Mouse (Mus musculus): ENCODE measurements around the gene Serpinb5. TPM values are rescaled to one million over a fixed set of nuclear protein-coding genes. Genes with fewer than 3 reads are reported as not detected.

Serpinb5 gene
- 5.4 TPM for polyA plus RNA-seq (2014; fragmentation: Illumina TruSeq; extraction: RNeasy Lipid Tissue Mini Kit (QIAGEN cat#74804); ENCODE audit: low read depth, low replicate concordance)

GRCm38 (mm10) chr1:106860847-106861246 lies at the start of gene Serpinb5:
TSS of gene Serpinb5 (plus strand) at chr1:106861173.

Other genes starting within 250 kb of the Serpinb5 start
- 7.1 TPM for gene Bcl2, start 146.9 kb upstream of the Serpinb5 start, polyA plus RNA-seq (2014; fragmentation: Illumina TruSeq; extraction: RNeasy Lipid Tissue Mini Kit (QIAGEN cat#74804); ENCODE audit: low read depth, low replicate concordance)
- gene Kdsr, start 101.4 kb upstream of the Serpinb5 start, polyA plus RNA-seq (2014; fragmentation: Illumina TruSeq; extraction: RNeasy Lipid Tissue Mini Kit (QIAGEN cat#74804); ENCODE audit: low read depth, low replicate concordance), result 24.2 TPM
- 48.2 TPM for gene Vps4b, start 64.4 kb upstream of the Serpinb5 start, polyA plus RNA-seq (2014; fragmentation: Illumina TruSeq; extraction: RNeasy Lipid Tissue Mini Kit (QIAGEN cat#74804); ENCODE audit: low read depth, low replicate concordance)
- gene Serpinb12, start 73.3 kb downstream of the Serpinb5 start, polyA plus RNA-seq (2014; fragmentation: Illumina TruSeq; extraction: RNeasy Lipid Tissue Mini Kit (QIAGEN cat#74804); ENCODE audit: low read depth, low replicate concordance), result 1.7 TPM
- gene Serpinb13, start 119.8 kb downstream of the Serpinb5 start, polyA plus RNA-seq (2014; fragmentation: Illumina TruSeq; extraction: RNeasy Lipid Tissue Mini Kit (QIAGEN cat#74804); ENCODE audit: low read depth, low replicate concordance), result not detected
- not detected for gene Serpinb3a, start 191.1 kb downstream of the Serpinb5 start, polyA plus RNA-seq (2014; fragmentation: Illumina TruSeq; extraction: RNeasy Lipid Tissue Mini Kit (QIAGEN cat#74804); ENCODE audit: low read depth, low replicate concordance)
- gene Serpinb3d, start 222.3 kb downstream of the Serpinb5 start, polyA plus RNA-seq (2014; fragmentation: Illumina TruSeq; extraction: RNeasy Lipid Tissue Mini Kit (QIAGEN cat#74804); ENCODE audit: low read depth, low replicate concordance), result not detected